Mouse (Mus musculus) kidney, embryonic 14.5 days (tissue): ENCODE measurements around the gene Smyd3. TPM values are rescaled to one million over a fixed set of nuclear protein-coding genes. Genes with fewer than 3 reads are reported as not detected.

Source experiments
- ATAC-seq: fragments of 200-750 bp; cut with Nextera tagmentation; 2 replicates; pipeline ENCODE4 v1.8.0; 2017; ENCODE audit warnings: moderate number of reproducible peaks, mild to moderate bottlenecking, moderate TSS enrichment, moderate library complexity; ENCODE audit not compliant: low FRiP score, low TSS enrichment
- H3K27ac ChIP-seq: fragments of 300-500 bp; sonication (generic); 2 replicates; pipeline ENCODE4 v1.5.1; 2014; ENCODE audit warnings: low read depth, mild to moderate bottlenecking, low read length, moderate library complexity, mixed read lengths
- H3K27me3 ChIP-seq: fragments of 300-500 bp; sonication (generic); 2 replicates; pipeline ENCODE4 v1.6.1; 2014; ENCODE audit warnings: mild to moderate bottlenecking, low read length; ENCODE audit not compliant: control insufficient read depth, insufficient read depth
- H3K36me3 ChIP-seq: fragments of 300-500 bp; sonication (generic); 2 replicates; pipeline ENCODE4 v1.6.1; 2014; ENCODE audit warnings: low read length, mixed read lengths; ENCODE audit not compliant: control insufficient read depth, insufficient read depth
- H3K4me1 ChIP-seq: fragments of 300-500 bp; sonication (generic); 2 replicates; pipeline ENCODE4 v1.6.1; 2014; ENCODE audit warnings: low read length, mixed read lengths; ENCODE audit not compliant: control insufficient read depth, insufficient read depth
- H3K4me2 ChIP-seq: fragments of 300-500 bp; sonication (generic); replicated peaks from 2 replicates; pipeline ENCODE4 v1.6.1; 2014; ENCODE audit warnings: low read depth, mild to moderate bottlenecking, low read length
- H3K4me3 ChIP-seq: fragments of 300-500 bp; sonication (generic); 2 replicates; pipeline ENCODE4 v1.5.1; 2014; ENCODE audit warnings: mild to moderate bottlenecking, low read length
- H3K9ac ChIP-seq: fragments of 300-500 bp; sonication (generic); 2 replicates; pipeline ENCODE4 v1.6.1; 2014; ENCODE audit warnings: low read depth, mild to moderate bottlenecking, low read length, moderate library complexity
- H3K9me3 ChIP-seq: fragments of 300-500 bp; sonication (generic); 2 replicates; pipeline ENCODE4 v1.6.1; 2016; ENCODE audit warnings: low read length; ENCODE audit not compliant: control insufficient read depth
- WGBS: fragments of 180-500 bp; shearing (Covaris S2); extraction: QIAGEN DNeasy Blood & Tissue Kit; methylation state at CpG from one replicate; pipeline ENCODE4 v1.1.7; 2014; 5-methylcytosine and 5-hydroxymethylcytosine counted together
- polyA plus RNA-seq: library from polyadenylated mRNA; unstranded; fragments of >200 nt; fragmentation: Nextera tagmentation; extraction: Ambion mirVana; gene quantifications from 2 replicates; pipeline ENCODE4 v1.2.1, GENCODE M21; 2014

Smyd3 gene
- polyA plus RNA-seq, 1 experiment from 2014 or later: 21.5 TPM

GRCm38 (mm10) chr1:179286748-179287147 lies 231.1 kb downstream of the Smyd3 start:
- no peak for ATAC-seq
- Histone ChIP-seq H3K4me1 (no peaks in the 10 kb centered on the region), H3K9me3 (peaks cover 4% of the 10 kb centered on the region; the same call in 1 of the 2 replicates), H3K4me3 (no peak overlapping the region), H3K27me3 (no peaks in the 10 kb centered on the region), H3K9ac (no peak overlapping the region), H3K4me2 (no peak overlapping the region), H3K36me3 (no peaks in the 10 kb centered on the region), H3K27ac (no peak overlapping the region)
- WGBS: 92% methylated on average over 6 of the region's 6 CpGs

GRCm38 (mm10) chr1:179282821-179283220 lies 235.0 kb downstream of the Smyd3 start:
- H3K27ac ChIP-seq: no peak overlapping the region
- no peaks in the 10 kb centered on the region for H3K27me3 ChIP-seq
- WGBS: 82% methylated on average over 5 of the region's 5 CpGs
- ATAC-seq: no peak
- H3K4me2 ChIP-seq: no peak overlapping the region
- no peak overlapping the region for H3K9ac ChIP-seq
- H3K9me3 ChIP-seq: no peaks in the 10 kb centered on the region
- H3K36me3 ChIP-seq: no peaks in the 10 kb centered on the region
- no peaks in the 10 kb centered on the region for H3K4me1 ChIP-seq
- H3K4me3 ChIP-seq: no peak overlapping the region

- H3K9me3 ChIP-seq: no peaks in the 10 kb centered on the region
- no peak overlapping the region for H3K4me3 ChIP-seq
- H3K27me3 ChIP-seq: no peaks in the 10 kb centered on the region
- H3K4me1 ChIP-seq: no peaks in the 10 kb centered on the region
- 61% methylated on average over 13 of the region's 13 CpGs for WGBS
- H3K4me2 ChIP-seq: no peak overlapping the region
- no peak overlapping the region for H3K27ac ChIP-seq
- no peaks in the 10 kb centered on the region for H3K36me3 ChIP-seq
- ATAC-seq: 0 out of 2 replicates have a peak, but pooled peaks have one; percentile 43
- no peak overlapping the region for H3K9ac ChIP-seq
These were observed 236.3 kb downstream of the Smyd3 start for GRCm38 (mm10) chr1:179281401-179282121.

- Histone ChIP-seq H3K9ac (no peak overlapping the region), H3K4me1 (no peaks in the 10 kb centered on the region), H3K4me3 (no peak overlapping the region), H3K27ac (no peak overlapping the region), H3K36me3 (no peaks in the 10 kb centered on the region), H3K9me3 (no peaks in the 10 kb centered on the region), H3K27me3 (no peaks in the 10 kb centered on the region), H3K4me2 (no peak overlapping the region)
- ATAC-seq: no peak
- WGBS: 93% methylated on average over 4 of the region's 4 CpGs
These were observed 238.7 kb downstream of the Smyd3 start for GRCm38 (mm10) chr1:179279116-179279515.

GRCm38 (mm10) chr1:179277346-179277745 lies 240.5 kb downstream of the Smyd3 start:
- Histone ChIP-seq H3K27ac (no peak overlapping the region), H3K36me3 (no peaks in the 10 kb centered on the region), H3K4me1 (no peaks in the 10 kb centered on the region), H3K9me3 (no peaks in the 10 kb centered on the region), H3K27me3 (no peaks in the 10 kb centered on the region), H3K9ac (no peak overlapping the region), H3K4me3 (no peak overlapping the region), H3K4me2 (no peak overlapping the region)
- ATAC-seq: no peak
- WGBS: 94% methylated on average over 9 of the region's 9 CpGs

- H3K4me1 ChIP-seq: no peaks in the 10 kb centered on the region
- no peak overlapping the region for H3K27ac ChIP-seq
- H3K4me3 ChIP-seq: no peak overlapping the region
- H3K9ac ChIP-seq: no peak overlapping the region
- no peaks in the 10 kb centered on the region for H3K36me3 ChIP-seq
- 100% methylated on average over 1 of the region's 1 CpGs for WGBS
- H3K4me2 ChIP-seq: no peak overlapping the region
- H3K27me3 ChIP-seq: no peaks in the 10 kb centered on the region
- H3K9me3 ChIP-seq: no peaks in the 10 kb centered on the region
- no peak for ATAC-seq
These were observed 241.0 kb downstream of the Smyd3 start for GRCm38 (mm10) chr1:179276866-179277265.

- no peak overlapping the region for H3K4me3 ChIP-seq
- no peak overlapping the region for H3K9ac ChIP-seq
- WGBS: 89% methylated on average over 4 of the region's 4 CpGs
- ATAC-seq: no peak
- no peaks in the 10 kb centered on the region for H3K36me3 ChIP-seq
- H3K4me2 ChIP-seq: no peak overlapping the region
- H3K4me1 ChIP-seq: no peaks in the 10 kb centered on the region
- no peaks in the 10 kb centered on the region for H3K27me3 ChIP-seq
- H3K27ac ChIP-seq: no peak overlapping the region
- peaks cover 13% of the 10 kb centered on the region; the same call in 1 of the 2 replicates for H3K9me3 ChIP-seq
These were observed 244.9 kb downstream of the Smyd3 start for GRCm38 (mm10) chr1:179272926-179273325.

- Histone ChIP-seq H3K36me3 (no peaks in the 10 kb centered on the region), H3K9ac (no peak overlapping the region), H3K4me2 (no peak overlapping the region), H3K9me3 (peaks cover 16% of the 10 kb centered on the region; the same call in 1 of the 2 replicates), H3K27me3 (no peaks in the 10 kb centered on the region), H3K27ac (no peak overlapping the region), H3K4me1 (no peaks in the 10 kb centered on the region), H3K4me3 (no peak overlapping the region)
- ATAC-seq: no peak
These were observed 245.5 kb downstream of the Smyd3 start for GRCm38 (mm10) chr1:179272351-179272750.

GRCm38 (mm10) chr1:179266936-179267335 lies 250.9 kb downstream of the Smyd3 start:
- Histone ChIP-seq H3K27me3 (no peaks in the 10 kb centered on the region), H3K4me1 (0 out of 2 replicates have a peak, but pooled peaks cover 1% of the 10 kb centered on the region), H3K36me3 (no peaks in the 10 kb centered on the region), H3K27ac (no peak overlapping the region), H3K9me3 (peaks cover 16% of the 10 kb centered on the region; the same call in 1 of the 2 replicates), H3K9ac (no peak overlapping the region), H3K4me2 (no peak overlapping the region), H3K4me3 (no peak overlapping the region)
- 73% methylated on average over 3 of the region's 3 CpGs for WGBS
- ATAC-seq: no peak
